Mouse (Mus musculus) neural tube, embryonic 11.5 days (tissue): Measurements from ENCODE around the gene Ttc25. TPM values are rescaled to one million over a fixed set of nuclear protein-coding genes. Genes with fewer than 3 reads are reported as not detected.

Source experiments
- ATAC-seq: fragments of 200-750 bp; cut with Nextera tagmentation; 2 replicates; pipeline ENCODE4 v1.8.0; 2017; ENCODE audit warnings: moderate number of reproducible peaks, mild to moderate bottlenecking, moderate TSS enrichment, moderate library complexity; ENCODE audit not compliant: insufficient read depth, low FRiP score, low TSS enrichment
- DNase-seq: peaks from one replicate; pipeline ENCODE4 v3.0.0-alpha.2; 2015; ENCODE audit warnings: low spot score
- H3K27ac ChIP-seq: fragments of 300-500 bp; sonication (generic); 2 replicates; pipeline ENCODE4 v1.5.1; 2014; ENCODE audit warnings: low read depth, mild to moderate bottlenecking, low read length
- H3K27me3 ChIP-seq: fragments of 300-500 bp; sonication (generic); 2 replicates; pipeline ENCODE4 v1.6.1; 2014; ENCODE audit warnings: mild to moderate bottlenecking, low read length, mixed read lengths; ENCODE audit not compliant: control insufficient read depth, insufficient read depth
- H3K36me3 ChIP-seq: fragments of 300-500 bp; sonication (generic); 2 replicates; pipeline ENCODE4 v1.6.1; 2014; ENCODE audit warnings: mild to moderate bottlenecking, low read length, moderate library complexity, mixed read lengths; ENCODE audit not compliant: control insufficient read depth, insufficient read depth
- H3K4me1 ChIP-seq: fragments of 300-500 bp; sonication (generic); 2 replicates; pipeline ENCODE4 v1.6.1; 2014; ENCODE audit warnings: low read length, mixed read lengths; ENCODE audit not compliant: control insufficient read depth, insufficient read depth
- H3K4me2 ChIP-seq: fragments of 300-500 bp; sonication (generic); 2 replicates; pipeline ENCODE4 v1.6.1; 2014; ENCODE audit warnings: low read depth, mild to moderate bottlenecking, moderate library complexity
- H3K4me3 ChIP-seq: fragments of 300-500 bp; sonication (generic); 2 replicates; pipeline ENCODE4 v1.5.1; 2014; ENCODE audit warnings: low read depth, low read length
- H3K9ac ChIP-seq: fragments of 300-500 bp; sonication (generic); 2 replicates; pipeline ENCODE4 v1.6.1; 2014; ENCODE audit warnings: mild to moderate bottlenecking, low read length
- H3K9me3 ChIP-seq: fragments of 300-500 bp; sonication (generic); 2 replicates; pipeline ENCODE4 v1.6.1; 2016; ENCODE audit warnings: low read length; ENCODE audit not compliant: control insufficient read depth
- WGBS: fragments of 180-500 bp; shearing (Covaris S2); extraction: QIAGEN DNeasy Blood & Tissue Kit; methylation state at CpG from one replicate; pipeline ENCODE4 v1.1.7; 2014; 5-methylcytosine and 5-hydroxymethylcytosine counted together
- polyA plus RNA-seq: library from polyadenylated mRNA; unstranded; fragments of >200 nt; fragmentation: Nextera tagmentation; extraction: Ambion mirVana; gene quantifications from 2 replicates; pipeline ENCODE4 v1.2.1, GENCODE M21; 2014

Gene Ttc25
- polyA plus RNA-seq, 1 experiment from 2014 or later, result 1.0 TPM

DNA sequence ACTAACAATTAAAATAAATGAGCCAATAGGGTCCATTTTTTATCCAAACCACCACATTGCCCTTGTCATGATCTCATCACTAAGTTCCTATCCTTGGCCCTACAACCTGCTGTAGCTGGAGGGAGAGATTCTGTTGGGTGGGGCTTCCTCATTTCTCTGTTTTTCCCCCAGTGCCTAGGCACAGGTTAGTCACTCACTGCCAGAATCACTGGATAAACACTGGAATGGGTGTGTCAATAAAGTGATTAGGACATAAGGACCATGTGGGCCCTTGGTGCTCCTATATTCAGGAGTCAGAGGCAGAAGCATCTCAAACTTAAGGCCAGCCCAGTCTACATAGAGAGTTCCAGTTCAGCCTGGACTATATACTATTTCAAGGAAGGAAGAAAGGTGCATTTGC, 8.9 kb upstream of the Ttc25 start:
- no peak overlapping the region for H3K9ac ChIP-seq
- no peak for DNase-seq
- no peak for ATAC-seq
- H3K27me3 ChIP-seq, result no peaks in the 10 kb centered on the region
- H3K4me1 ChIP-seq, result no peaks in the 10 kb centered on the region
- H3K9me3 ChIP-seq, result no peaks in the 10 kb centered on the region
- H3K36me3 ChIP-seq, result no peaks in the 10 kb centered on the region
- H3K4me3 ChIP-seq, result no peak overlapping the region
- H3K4me2 ChIP-seq, result no peak overlapping the region
- no peak overlapping the region for H3K27ac ChIP-seq

DNA sequence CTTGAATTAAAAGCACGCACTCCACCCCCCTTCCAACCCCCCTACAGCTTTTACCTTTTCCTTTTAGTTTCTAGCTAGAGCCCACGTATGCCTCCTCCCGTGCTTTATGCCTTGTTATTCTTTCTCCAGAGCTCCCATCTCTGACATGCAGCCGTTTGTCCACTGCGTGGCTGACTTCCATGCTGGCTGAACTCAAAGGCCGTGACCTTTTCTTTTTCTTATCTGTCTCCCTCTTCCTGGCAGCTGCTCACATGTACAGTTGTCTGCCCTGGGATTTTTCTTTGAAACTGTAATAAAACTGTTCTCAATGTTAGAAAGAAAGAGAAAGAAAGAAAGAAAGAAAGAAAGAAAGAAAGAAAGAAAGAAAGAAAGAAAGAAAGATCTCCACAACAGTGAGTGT, 4.4 kb upstream of the Ttc25 start:
- 0 out of 2 replicates have a peak, but pooled peaks cover 3% of the 10 kb centered on the region for H3K4me1 ChIP-seq
- H3K36me3 ChIP-seq, result no peaks in the 10 kb centered on the region
- no peak overlapping the region for H3K4me3 ChIP-seq
- WGBS, result 47% methylated on average over 6 of the region's 6 CpGs
- no peak overlapping the region for H3K27ac ChIP-seq
- no peak for DNase-seq
- ATAC-seq, result no peak
- no peak overlapping the region for H3K4me2 ChIP-seq
- no peak overlapping the region for H3K9ac ChIP-seq
- no peaks in the 10 kb centered on the region for H3K9me3 ChIP-seq
- no peaks in the 10 kb centered on the region for H3K27me3 ChIP-seq

DNA sequence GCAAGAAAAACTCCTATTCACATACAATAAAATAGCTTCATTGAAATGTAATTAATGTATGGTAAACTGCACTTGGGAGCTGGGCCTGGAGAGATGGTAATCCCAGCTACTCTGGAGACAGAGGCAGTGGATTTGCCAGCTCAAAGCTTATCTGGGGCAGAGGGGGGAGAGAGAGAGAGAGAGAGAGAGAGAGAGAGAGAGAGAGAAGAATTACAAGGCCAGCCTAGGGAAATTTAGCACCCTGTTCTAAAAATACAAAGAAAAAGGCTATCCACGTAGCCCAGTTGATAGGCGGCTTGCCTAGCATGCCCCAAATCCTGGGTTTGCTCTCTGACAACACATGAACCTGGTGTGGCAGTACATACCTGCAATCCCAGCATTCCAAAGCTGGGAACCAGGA, 3.8 kb upstream of the Ttc25 start:
- 81% methylated on average over 2 of the region's 2 CpGs for WGBS
- no peak for DNase-seq
- H3K4me2 ChIP-seq, result no peak overlapping the region
- no peaks in the 10 kb centered on the region for H3K36me3 ChIP-seq
- 0 out of 2 replicates have a peak, but pooled peaks cover 3% of the 10 kb centered on the region for H3K4me1 ChIP-seq
- H3K27me3 ChIP-seq, result no peaks in the 10 kb centered on the region
- no peak overlapping the region for H3K27ac ChIP-seq
- no peaks in the 10 kb centered on the region for H3K9me3 ChIP-seq
- H3K4me3 ChIP-seq, result no peak overlapping the region
- no peak overlapping the region for H3K9ac ChIP-seq
- no peak for ATAC-seq

DNA sequence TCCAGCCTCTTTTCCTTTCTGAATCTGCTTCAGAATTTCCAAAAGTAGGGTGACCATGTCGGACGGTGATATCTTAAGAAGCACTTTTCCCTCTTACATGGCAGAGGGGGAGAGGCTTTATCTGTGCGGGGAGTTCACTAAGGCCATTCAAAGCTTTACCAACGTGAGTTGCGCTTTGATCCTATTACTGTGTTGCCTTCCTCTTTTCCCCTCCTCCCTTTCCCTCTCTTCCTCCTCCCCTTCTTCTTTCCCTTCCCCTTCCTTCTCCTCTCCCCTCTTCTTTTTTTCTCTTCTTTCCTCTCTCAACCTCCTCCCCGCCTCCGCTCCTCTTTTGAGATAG, 309 bp downstream of the Ttc25 start:
- WGBS, result 28% methylated on average over 7 of the region's 7 CpGs

DNA sequence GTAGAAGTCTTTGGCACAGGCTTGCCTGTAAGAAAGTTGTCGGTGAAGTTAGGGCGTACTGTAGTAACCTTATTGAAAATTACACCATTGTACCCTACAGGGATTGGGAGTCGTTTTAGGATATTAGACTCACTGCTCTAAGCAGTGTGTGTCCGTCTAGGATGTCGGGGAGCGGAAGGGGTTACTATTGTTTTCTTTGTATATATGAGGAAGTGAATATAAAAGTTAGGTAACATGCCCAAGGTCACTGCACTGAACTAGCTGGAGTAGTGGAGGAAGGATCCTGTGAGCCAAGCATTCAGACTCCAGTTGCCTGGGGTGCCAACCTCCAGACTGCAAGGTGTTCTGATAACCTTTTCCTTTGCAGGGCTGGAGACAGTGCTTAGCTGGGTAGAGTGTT, 1.5 kb downstream of the Ttc25 start:
- DNase-seq (no peak), ATAC-seq (no peak)
- Histone ChIP-seq H3K9me3 (no peaks in the 10 kb centered on the region), H3K4me2 (no peak overlapping the region), H3K4me1 (0 out of 2 replicates have a peak, but pooled peaks cover 3% of the 10 kb centered on the region), H3K27ac (no peak overlapping the region), H3K36me3 (no peaks in the 10 kb centered on the region), H3K27me3 (no peaks in the 10 kb centered on the region), H3K4me3 (no peak overlapping the region), H3K9ac (no peak overlapping the region)
- 86% methylated on average over 6 of the region's 6 CpGs for WGBS

More for the DNA sequence above, 309 bp downstream of the Ttc25 start:
- Histone ChIP-seq H3K4me1 (0 out of 2 replicates have a peak, but pooled peaks cover 3% of the 10 kb centered on the region), H3K27ac (no peak overlapping the region), H3K9me3 (no peaks in the 10 kb centered on the region), H3K4me2 (peak overlapping the region; percentile 63), H3K4me3 (peak overlapping the region; percentile 36), H3K27me3 (no peaks in the 10 kb centered on the region), H3K9ac (peak overlapping the region; percentile 1; the same call in 1 of the 2 replicates), H3K36me3 (no peaks in the 10 kb centered on the region)
- ATAC-seq, result no peak
- no peak for DNase-seq

DNA sequence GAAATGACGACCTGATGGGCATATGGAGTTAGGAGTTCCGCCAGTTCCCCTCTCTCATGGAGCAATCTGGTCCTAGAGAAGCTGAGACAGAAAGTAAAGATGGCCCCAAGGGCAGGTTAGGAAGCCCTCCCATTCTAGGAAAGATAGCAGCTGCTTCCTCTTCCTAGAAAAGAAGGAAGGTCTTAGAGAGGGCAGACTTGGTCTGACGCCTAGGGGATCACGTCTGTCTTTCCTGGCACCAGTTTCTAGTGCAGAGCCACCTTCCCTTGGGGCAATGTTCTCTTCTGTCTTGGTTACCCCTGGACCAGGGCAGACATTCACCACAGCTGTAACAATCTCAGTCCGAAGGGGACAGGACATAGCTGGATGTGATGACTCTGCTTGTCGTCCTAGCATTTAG, 2.7 kb downstream of the Ttc25 start:
- 77% methylated on average over 6 of the region's 6 CpGs for WGBS
- no peaks in the 10 kb centered on the region for H3K9me3 ChIP-seq
- H3K27ac ChIP-seq, result no peak overlapping the region
- DNase-seq (no peak), ATAC-seq (no peak)
- H3K36me3 ChIP-seq, result no peaks in the 10 kb centered on the region
- H3K27me3 ChIP-seq, result no peaks in the 10 kb centered on the region
- H3K4me1 ChIP-seq, result 0 out of 2 replicates have a peak, but pooled peaks cover 3% of the 10 kb centered on the region
- no peak overlapping the region for H3K9ac ChIP-seq
- no peak overlapping the region for H3K4me2 ChIP-seq
- no peak overlapping the region for H3K4me3 ChIP-seq

DNA sequence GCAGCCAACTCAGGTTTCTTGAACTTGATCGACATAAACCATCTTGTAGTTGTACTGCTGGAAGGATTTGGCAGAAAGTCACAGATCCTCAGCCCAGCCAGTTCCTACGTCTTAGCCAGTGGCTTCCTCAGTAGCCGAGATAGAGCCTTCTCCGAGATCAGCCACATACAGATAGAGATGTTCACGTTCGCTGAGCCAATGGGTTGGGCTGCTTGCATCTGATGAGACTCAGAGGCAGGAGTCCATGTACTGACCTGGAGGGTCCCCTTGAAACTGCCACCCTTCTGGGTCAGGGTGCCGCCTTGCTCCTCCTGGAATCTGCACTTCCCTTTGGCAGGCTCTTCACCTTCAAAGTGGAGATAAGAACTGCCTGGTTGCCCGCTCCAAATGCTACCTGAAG, 4.1 kb downstream of the Ttc25 start:
- ATAC-seq (no peak), DNase-seq (no peak)
- 79% methylated on average over 8 of the region's 8 CpGs for WGBS
- no peak overlapping the region for H3K4me2 ChIP-seq
- H3K4me1 ChIP-seq, result 0 out of 2 replicates have a peak, but pooled peaks cover 3% of the 10 kb centered on the region
- no peak overlapping the region for H3K27ac ChIP-seq
- H3K36me3 ChIP-seq, result no peaks in the 10 kb centered on the region
- H3K27me3 ChIP-seq, result no peaks in the 10 kb centered on the region
- H3K9me3 ChIP-seq, result no peaks in the 10 kb centered on the region
- no peak overlapping the region for H3K9ac ChIP-seq
- H3K4me3 ChIP-seq, result no peak overlapping the region

DNA sequence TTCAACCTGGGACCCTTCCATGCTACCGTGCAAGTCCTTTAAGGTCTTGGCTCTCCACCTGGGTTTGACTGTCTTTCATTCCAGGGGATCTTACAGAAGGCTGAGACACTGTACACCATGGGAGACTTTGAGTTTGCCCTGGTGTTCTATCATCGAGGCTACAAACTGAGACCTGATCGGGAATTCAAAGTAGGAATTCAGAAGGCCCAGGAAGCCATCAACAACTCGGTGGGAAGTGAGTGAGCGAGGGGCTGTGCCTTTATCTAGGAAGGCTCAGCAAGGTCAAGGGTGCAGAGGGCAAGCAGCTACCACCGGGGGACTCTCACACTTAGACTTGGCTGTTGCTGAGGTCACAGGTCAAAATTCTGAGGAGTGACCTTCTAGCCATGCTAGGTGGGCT, 4.7 kb downstream of the Ttc25 start:
- H3K27ac ChIP-seq, result no peak overlapping the region
- H3K4me3 ChIP-seq, result no peak overlapping the region
- no peak overlapping the region for H3K9ac ChIP-seq
- DNase-seq (no peak), ATAC-seq (no peak)
- WGBS, result 73% methylated on average over 6 of the region's 6 CpGs
- 0 out of 2 replicates have a peak, but pooled peaks cover under 1% of the 10 kb centered on the region for H3K4me1 ChIP-seq
- no peak overlapping the region for H3K4me2 ChIP-seq
- H3K9me3 ChIP-seq, result no peaks in the 10 kb centered on the region
- no peaks in the 10 kb centered on the region for H3K27me3 ChIP-seq
- H3K36me3 ChIP-seq, result no peaks in the 10 kb centered on the region

DNA sequence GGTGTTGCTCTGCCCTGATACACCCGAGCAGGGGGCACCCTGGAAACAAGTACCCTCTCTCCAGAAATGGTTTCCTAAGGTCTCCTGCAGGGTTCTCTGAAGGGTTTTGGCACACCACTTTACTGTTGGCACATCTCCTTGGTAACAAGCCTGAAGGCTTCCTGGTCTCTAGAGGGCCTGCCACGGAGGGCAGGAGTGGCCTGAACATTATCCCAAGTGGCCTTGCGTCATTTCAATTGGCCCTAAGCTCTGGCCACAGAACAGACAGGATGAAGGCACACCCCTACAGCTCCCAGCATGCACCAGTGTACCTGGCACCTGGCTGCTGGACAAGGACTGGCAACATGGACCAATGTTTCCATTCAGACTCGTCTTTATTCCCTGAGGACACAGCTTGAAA, 7.4 kb downstream of the Ttc25 start:
- Histone ChIP-seq H3K27ac (no peak overlapping the region), H3K36me3 (no peaks in the 10 kb centered on the region), H3K9ac (no peak overlapping the region), H3K27me3 (no peaks in the 10 kb centered on the region), H3K4me1 (no peaks in the 10 kb centered on the region), H3K4me2 (no peak overlapping the region), H3K9me3 (no peaks in the 10 kb centered on the region), H3K4me3 (no peak overlapping the region)
- WGBS, result 86% methylated on average over 4 of the region's 4 CpGs
- ATAC-seq (no peak), DNase-seq (no peak)
